Mouse (Mus musculus) layer of hippocampus, postnatal 14 days (tissue): ENCODE measurements at regions not wholly inside any gene's neighbourhood (a gene's known extent, or its start where the extent isn't known, plus 50 kb on each side); places are given as distances from the start of the nearest gene placed in this dataset.

Experiments
- DNase-seq, 2 experiments: peaks; one replicate each; pipeline ENCODE4 v3.0.0; 2021 to 2022; ENCODE audit warnings: low spot score in 2 of 2, mixed read lengths in 1 of 2
- microRNA-seq, 2 experiments: library from miRNA; unstranded; fragments of <30 nt; microRNA quantifications; one replicate each; pipeline ENCODE4 v1.2.0; 2021

DNA sequence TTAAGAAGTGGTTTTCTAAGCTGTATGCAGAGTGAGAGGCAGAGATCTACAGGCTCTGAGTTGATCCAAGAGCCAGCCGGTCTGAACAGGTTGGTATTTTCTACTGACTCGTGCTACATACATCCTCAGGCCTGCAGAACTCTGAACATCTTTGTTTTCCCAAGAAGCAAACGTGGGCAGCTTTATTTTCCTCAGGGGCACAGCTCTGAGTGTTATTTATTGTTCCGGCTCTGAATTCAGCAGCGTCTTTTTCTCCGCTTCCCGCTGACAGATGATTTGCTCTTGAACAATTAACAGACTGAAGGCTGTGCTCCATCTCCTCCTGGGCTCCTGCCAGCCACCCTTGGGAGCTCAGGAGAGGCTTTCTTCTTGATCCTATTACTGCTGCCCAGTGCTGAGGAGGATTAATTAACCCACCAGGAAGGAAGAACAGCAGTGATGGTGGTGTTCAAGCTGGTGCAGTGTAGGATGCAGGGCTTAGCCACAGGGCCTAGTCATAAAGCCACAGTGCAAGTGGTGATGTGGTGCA, 63.5 kb upstream of the Camk1g start:
- DNase-seq: peak; percentile 26 to 34

GRCm38 (mm10) chr1:193430231-193430630, 60.1 kb upstream of the Camk1g start:
- no peak for DNase-seq

DNA sequence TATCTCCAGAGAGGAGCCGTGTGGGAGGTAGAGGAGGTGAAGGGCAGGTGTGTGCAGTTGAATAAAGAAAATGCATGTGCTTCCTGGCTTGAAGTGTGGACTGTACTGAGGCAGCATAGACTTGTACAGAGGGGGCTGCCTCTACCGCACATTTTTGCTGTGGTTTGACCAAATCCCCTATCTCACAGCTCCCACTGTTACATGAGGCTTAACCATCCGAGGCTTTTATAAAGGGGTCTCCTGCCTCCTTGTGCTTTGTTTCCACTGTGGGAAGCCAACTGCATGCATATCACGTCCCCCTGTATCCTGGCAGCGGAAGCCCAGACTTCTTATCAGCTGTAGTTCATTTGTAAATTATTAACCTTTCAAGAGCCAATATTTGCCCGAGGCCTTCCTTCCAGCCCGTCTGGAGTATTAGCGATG, 53.6 kb upstream of the Camk1g start:
- no peak for DNase-seq

DNA sequence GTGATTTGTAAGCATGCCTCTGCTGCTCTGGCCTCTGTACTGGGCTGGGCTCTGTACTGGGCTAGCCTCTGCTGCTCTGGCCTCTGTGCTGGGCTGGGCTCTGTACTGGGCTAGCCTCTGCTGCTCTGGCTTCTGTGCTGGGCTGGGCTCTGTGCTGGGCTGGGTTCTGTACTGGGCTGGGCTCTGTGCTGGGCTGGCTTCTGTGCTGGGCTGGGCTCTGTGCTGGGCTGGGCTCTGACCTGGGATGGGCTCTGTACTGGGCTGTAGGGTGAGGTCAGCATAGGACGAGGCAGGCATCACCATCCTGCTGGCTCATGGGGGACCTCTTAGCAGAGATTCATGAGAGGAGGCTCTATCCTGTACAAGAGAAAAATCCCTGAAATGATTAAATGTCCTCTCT, 52.8 kb upstream of the Camk1g start:
- no peak for DNase-seq

DNA sequence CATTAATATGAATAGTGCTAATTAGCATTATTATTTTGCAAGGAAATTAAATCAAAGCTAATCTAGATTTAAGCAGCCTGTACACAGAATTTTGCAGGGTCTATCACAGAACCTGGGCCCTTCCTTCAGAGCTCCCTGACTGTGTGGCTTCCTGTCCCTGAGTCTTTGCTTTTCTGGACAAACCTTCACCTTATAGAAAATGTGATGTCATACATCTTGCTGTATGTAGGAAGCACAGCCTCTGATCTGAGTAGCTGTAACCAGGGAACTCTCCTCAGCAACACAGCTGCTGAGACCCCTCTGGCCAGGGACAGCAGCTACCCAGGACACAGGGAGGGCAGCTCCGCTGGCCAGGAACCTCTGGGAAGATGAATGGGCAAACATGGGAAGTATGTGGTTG, 51.7 kb upstream of the Camk1g start:
- no peak for DNase-seq

DNA sequence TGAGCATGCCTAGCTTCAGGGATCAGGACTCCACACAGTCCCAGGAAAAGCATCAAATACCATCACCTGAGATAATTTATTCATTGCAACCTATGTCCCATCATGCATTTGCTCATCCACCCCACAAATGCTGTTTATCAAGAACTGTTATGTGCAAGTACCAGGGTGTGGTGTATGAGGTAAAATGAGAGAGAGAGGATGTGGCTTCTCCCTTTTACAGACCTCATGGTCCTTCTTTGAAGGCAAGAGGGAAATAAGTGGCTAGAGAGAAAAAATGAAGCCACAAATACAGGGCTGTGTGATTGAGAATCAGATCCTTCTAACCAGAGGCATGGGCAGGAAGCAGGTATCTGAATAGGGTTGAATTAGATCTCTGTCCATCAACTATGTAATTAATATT, 51.3 kb upstream of the Camk1g start:
- DNase-seq: no peak

Small RNA genes lying in the stretch of these regions (microRNA-seq; reads per million reads assigned to microRNA genes)
- 2.3 to 4.3 reads per million in 2 experiments for gene Mir205
